Mouse (Mus musculus) ovary, postnatal 14 days (tissue): ENCODE data around the gene Scg5.
A peak's percentile ranks its signal among the peaks of the same experiment; 100 is the strongest.

Experiments used
- DNase-seq: peaks from one replicate; pipeline ENCODE4 v3.0.0; 2022; ENCODE audit warnings: low spot score

Gene Scg5

GRCm38 (mm10) chr2:113828943-113829882 is at the start of gene Scg5:
Gene Scg5 (minus strand): TSS chr2:113829121.
- DNase-seq = no peak

DNA sequence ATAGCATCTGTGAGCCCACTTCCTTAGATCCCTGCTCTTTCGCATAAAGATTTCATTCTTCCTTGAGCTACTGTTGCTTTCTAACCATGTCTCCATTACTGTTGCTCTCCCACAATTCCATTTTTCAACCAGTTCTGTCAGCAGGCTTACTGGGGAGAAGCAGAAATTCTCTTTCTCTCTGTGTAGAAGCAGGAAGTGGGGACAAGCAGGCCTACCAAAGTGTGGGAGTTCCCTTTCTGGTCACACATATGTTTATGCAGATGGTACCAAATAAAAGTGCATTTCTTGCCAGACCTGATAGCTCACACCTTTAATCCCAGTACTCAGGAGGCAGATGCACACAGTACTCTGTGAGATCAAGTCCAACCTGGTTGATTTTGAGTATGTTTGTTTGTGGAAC is 41.2 kb upstream of the Scg5 start:
- no peak for DNase-seq

GRCm38 (mm10) chr2:113868404-113868803 is 39.5 kb upstream of the Scg5 start:
- no peak for DNase-seq

DNA sequence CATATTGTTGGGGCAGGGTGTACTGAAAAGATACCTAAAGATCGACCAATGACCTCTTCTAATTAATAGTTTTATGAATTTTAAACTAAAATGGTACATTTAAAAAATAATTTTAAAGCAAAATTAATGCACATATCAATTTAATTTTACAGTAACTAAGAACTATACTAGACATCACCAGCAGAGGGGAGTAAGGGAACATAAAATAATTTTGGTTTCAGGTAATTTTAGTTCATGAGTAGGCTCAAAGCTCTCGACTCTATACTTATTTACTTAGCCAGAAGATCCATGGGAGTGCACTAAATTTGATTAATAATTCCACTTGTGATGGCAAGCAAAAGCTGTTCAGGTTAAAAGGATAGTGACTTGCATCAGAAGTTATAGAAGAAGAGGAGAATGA is 37.2 kb upstream of the Scg5 start:
- no peak for DNase-seq

- no peak for DNase-seq
Measured at GRCm38 (mm10) chr2:113849141-113849540, 20.2 kb upstream of the Scg5 start.

DNA sequence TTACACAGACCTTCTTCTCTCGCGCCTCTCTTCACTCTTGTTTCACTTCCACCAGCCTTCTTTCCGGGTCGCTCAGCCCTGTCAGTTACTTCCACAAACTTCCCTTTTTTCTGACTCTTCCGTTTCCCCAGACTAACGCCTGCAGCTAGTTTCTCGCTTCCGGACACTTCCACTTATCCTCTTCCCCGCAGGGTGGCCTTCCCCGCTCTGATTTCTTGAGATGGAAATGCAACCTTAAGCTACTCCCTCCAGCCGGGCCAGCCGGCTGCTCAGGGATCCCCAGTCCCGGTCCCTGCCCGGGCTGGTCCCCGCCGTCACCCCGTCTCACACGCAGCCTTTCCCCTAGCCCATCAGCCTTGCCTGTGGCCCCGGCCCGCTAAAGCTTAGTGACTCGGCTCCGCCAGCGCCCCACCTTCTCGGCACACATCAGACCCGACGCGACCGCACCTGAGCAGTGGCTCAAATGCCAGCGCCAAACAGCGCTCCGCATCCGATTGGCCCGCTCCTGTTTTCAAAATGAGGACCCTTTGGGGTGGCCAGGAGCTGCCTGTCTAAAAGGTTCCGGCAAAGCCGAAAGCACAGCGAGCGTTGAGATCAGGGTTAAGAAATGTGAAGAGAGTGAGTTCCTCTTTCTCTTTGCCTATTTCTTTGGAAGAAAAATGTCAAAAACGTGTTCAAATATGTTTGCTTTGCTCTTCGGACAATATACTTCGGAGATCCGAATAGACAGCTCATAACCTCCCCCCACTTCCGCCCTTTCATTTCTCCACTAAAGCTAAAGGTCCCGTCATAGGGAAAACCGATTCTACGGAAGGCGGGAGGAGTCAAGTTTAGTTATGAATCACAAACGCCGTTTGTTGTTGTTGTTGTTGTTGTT is 19.6 kb upstream of the Scg5 start, which contains the start of gene Arhgap11a:
Gene Arhgap11a, minus strand, starts transcription at position 417 of the 877 bp plus-strand sequence.
- DNase-seq = peak; percentile 92

DNA sequence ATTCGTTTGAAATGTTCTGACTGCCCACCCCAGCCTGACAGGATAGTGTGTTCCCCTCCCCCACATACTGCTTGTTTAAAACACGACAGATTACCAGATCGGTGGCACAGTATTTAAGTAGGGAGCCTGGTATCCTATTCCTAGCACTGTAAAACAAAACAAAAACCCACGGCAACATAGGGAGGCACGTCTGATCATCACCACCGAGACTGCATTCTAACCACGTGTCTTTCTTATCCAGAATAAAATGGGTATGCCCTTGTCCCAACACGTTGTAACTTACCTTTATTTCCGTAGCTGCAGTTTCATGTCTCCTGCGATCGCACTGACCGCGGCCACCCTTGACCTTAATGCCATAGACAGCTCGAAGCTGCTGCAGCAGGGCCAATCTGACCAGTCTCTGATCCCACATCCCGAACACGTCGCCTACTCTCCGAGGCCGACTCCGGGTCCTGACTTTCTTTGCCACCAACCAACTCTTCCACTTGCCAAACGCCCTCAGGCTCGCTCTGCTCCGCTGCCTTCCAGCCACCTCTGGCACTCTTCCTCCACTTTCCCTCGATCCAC is 18.8 kb upstream of the Scg5 start:
- no peak for DNase-seq

DNA sequence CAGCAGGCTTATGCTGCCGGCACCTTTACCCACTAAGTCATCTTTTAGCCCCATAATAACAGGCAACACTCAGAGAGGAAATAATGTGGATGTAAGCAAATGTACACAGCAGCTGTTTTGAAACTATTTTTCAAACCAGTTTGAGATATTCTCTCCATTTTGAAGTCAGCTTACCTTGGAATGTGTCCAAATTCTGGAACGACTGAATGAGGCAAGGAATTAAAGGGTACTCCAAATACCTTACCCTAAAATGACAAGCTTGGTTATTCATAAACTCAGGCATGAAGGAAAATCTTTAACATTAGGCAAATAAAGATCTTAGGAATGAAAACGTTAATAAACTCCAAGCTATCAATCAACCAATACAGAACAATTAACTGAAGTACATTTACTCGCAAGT is 16.2 kb upstream of the Scg5 start:
- no peak for DNase-seq

DNA sequence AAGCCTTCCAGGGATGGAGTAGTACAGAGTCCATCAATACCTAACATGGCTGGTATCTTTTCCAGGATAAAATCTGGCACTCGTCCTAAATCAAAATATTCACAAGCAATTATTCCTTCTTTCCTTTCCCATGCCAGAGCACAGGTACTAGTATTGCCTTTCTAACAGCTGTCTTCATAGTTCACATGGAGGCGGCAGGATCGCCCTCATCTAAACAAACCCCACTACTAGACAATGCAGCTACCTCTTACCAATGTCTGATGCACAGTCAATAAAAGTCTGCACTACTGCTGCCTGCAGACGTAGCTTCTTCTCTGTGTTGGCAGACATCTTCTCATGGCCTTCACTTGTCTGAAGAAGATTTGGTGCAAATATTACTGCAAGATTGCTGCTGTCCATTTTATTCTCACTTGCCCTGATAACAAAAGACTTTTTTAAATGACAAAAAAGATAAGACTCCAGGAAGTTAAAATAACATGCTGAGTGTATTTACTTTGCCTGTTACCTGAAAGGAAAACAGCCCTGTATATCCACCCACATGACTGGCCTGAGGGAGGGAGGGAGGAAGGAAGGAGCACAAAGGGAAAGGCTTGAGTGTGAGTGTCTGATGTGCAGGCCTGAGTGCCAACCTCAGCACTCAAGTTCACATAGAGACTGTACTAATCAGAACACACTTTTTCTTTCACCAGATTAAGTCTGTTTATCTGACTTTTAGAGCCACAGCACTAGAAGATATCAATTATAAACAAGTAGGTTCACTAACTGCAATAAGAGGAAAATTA is 12.9 kb upstream of the Scg5 start:
- DNase-seq = no peak

DNA sequence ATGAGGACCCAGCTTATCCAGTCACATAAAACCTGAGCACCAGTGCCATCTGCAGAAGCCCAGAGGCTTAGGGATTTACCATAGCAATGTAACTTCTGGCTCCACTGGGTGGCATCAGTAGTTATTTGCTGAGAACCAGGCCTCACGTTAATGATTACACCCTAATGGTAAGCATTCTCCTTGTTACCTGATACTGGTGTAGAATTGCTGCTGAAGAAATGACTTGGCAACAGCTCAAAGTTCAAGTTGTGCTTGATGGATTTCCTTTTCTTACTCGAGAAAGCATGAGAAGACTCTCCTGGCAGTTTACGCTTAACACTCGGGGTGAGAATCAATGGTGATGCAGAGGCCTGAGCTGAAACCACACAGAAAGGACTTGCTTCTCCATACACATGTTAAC is 10.6 kb upstream of the Scg5 start:
- DNase-seq = no peak

GRCm38 (mm10) chr2:113835219-113835618 is 6.3 kb upstream of the Scg5 start:
- DNase-seq = no peak

GRCm38 (mm10) chr2:113828086-113828942 is 607 bp downstream of the Scg5 start:
- DNase-seq = no peak

DNA sequence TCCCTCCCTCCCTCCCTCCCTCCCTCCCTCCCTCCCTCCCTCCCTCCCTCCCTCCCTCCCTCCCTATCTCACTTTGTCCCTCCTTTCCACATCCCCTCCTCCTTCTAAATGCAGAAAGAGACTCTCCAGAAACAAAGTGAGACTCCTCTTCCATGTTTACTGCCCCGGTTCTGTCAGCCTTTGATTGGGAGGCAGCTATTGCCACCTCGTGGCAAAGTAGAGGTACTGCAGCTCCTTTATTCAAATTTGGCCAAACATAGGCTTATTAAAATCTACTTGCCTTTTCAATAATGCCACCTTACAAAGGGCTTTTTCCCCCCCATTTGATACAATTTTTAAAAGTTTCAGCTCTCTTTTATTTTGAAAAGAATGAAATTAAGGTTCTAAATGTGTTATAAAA is 5.0 kb downstream of the Scg5 start:
- DNase-seq = no peak

DNA sequence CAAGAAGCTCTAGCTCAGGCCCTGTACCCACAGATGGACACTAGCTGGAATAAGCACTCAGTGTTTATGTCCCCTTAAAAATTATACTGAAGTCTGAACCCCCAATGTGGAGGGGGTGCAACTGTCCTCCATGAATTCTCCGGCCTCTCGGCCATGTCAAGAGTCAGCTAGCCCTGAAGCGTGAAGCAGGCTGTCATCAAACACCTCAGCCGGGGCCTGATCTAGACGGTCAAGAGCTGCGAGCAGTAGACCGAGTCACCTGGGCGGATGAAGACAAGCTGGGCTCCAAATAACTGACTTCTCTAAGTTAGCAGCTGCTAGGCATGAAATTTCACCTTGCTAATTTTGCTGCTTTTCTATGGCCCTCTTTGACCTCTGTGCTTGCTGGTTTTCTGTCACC is 6.6 kb downstream of the Scg5 start:
- DNase-seq = no peak

GRCm38 (mm10) chr2:113821176-113821734 is 7.7 kb downstream of the Scg5 start:
- no peak for DNase-seq

DNA sequence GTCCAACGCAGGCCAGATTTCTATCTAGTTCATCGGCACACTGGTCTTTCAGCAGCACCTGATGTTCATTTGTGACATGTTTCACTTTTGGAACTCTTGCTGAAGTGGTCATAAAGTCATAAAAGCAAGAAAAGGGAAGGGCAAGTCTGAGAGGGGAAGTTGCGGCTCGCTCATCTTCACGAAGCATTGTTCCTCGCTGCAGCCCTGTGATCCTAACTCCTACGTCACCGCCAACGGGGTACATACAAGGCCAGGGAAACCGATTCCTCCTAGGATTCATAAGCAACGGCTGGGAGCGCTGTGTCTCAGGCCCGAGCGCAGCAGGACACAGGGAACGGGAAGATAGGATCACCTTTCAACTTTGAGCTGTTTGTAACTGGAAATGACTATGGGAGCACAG is 8.8 kb downstream of the Scg5 start:
- DNase-seq = no peak

- no peak for DNase-seq
Measured at GRCm38 (mm10) chr2:113817681-113818606, 11.0 kb downstream of the Scg5 start.

GRCm38 (mm10) chr2:113807640-113808039 is 21.3 kb downstream of the Scg5 start:
- DNase-seq = peak; percentile 71

DNA sequence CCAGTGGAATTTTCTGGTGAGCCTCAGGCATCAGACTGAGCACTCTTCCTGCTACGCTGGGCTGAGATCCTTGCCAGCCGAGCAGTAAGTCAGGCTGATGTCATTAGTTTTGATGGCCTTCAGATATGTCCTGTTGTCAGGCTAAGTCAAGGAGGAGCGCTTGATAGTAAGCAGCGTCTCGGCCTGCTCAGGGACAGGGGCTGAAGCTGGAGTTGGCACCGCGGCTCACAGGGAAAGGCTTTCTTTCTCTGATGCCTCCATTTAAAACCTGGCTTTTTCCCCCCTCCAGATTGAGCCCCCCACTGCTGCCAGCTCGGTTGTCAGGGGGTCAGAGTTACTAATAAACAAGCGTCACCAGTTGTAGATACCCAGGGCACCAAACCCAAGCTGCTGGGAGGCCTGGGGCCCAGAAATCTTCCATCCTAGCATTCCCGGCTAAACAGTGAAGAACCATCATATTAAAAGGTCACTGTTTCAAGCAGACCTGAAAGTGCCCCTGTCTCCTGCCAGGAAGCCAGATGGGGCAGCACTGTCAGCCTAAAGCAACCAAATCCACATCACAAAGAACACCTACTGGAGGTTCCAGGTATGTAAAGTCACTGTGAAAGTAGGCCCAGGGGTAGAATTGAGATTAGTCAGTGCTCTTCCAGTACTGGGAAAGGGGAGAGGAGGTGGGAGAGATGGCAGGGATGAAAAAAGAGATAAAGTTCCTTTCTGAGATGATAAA is 21.9 kb downstream of the Scg5 start:
- DNase-seq = no peak
